Mouse (Mus musculus) bone marrow, adult 2 months (tissue): ENCODE measurements around the gene Ccl17.

ENCODE experiments used
- CTCF ChIP-seq: fragments of 200-500 bp; IDR thresholded peaks from 2 replicates; pipeline ENCODE4 v1.5.1; 2011; ENCODE audit warnings: low read length, control low read depth; ENCODE audit not compliant: control insufficient read depth, insufficient read depth
- POLR2A ChIP-seq: fragments of 200-500 bp; IDR thresholded peaks from 2 replicates; pipeline ENCODE4 v1.6.1; 2011; ENCODE audit warnings: low read depth, mild to moderate bottlenecking, control low read depth, low read length, borderline replicate concordance; ENCODE audit not compliant: control insufficient read depth

GRCm38 (mm10) chr8:94780491-94781154, 29.6 kb upstream of the Ccl17 start:
- no peak for TF ChIP-seq CTCF
- TF ChIP-seq POLR2A, result no peak
